Mouse (Mus musculus) left cerebral cortex, adult 8-10 months (tissue): Measurements from ENCODE around the gene Rbks. TPM values are rescaled to one million over a fixed set of nuclear protein-coding genes. Genes with fewer than 3 reads are reported as not detected.
"Not testable (repeated sequence)": the region's sequence is repeated elsewhere in the genome, so short reads cannot be mapped to it uniquely, and the experiment has no call there.

Source experiments
- DNase-seq, 2 experiments: peaks; one replicate each; pipeline ENCODE4 v3.0.0; 2022; ENCODE audit warnings: low spot score in 2 of 2
- total RNA-seq, 4 experiments: library from RNA; stranded (reverse); gene quantifications; 2 replicates each; pipeline ENCODE4 v1.2.4; 2022

Rbks gene
- total RNA-seq, 4 experiments from 2014 or later, result 4.1 to 5.8 (median 5.2) TPM

- no peak for DNase-seq
These were observed 69.6 kb downstream of the Rbks start for GRCm38 (mm10) chr5:31627562-31628526.

GRCm38 (mm10) chr5:31627117-31627516, 70.3 kb downstream of the Rbks start:
- DNase-seq, result no peak

- DNase-seq, result no peak
These were observed 77.1 kb downstream of the Rbks start for GRCm38 (mm10) chr5:31620326-31620725.

DNA sequence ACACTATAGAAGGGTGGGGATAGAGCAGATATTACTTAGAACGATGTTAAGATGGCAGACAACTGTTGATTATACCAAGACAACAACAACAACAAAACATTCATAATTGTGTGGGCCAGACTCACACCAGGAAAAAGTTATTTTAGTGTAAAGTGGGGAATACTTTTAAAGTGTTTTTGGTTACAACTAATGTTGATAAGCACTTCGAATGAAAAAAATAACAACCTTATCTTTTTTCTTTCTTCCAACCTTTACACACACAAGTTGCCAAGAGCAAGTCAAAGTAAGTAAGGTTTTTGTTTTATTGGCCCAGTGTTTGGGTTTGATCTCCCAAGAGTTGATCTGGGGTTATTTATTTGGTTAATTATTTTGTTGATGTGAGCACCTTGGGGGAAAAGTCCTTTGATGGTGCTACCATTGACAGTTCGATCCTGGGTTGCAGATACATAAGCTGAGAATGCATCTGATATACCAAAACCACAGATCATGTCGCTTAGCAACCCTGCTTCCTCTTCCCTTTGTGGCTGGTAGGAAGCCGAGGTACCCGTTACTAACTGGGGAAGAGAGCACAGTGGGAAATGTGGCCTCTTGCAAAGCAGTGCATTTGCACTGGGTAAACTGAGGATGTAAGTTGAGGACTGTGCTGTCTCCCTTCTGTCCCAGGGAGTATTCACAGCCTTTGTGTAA, 82.9 kb downstream of the Rbks start:
- DNase-seq, result no peak

DNA sequence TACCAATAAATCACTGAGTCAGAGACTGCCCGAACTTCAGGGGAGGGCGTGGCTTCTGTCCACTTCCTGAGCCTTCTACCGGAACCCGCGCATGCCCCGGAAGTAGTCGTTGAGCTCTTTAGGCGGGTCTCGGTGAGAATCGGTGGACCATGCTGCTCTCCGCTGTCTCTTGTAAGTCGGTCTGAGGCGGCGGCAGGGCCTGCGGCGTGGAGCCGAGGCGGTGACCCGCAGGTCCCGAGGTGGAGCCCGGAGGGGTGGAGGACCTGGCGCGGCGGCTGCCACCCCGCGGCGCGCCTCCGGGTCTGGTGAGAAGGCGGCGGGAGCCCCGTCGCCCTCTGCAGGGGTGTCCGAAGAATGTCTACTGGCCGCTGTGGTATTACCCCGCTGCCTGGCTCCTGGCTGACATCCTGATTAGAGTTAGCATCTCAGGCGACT, 83.6 kb downstream of the Rbks start:
- peak; percentile 71 to 78 for DNase-seq

DNA sequence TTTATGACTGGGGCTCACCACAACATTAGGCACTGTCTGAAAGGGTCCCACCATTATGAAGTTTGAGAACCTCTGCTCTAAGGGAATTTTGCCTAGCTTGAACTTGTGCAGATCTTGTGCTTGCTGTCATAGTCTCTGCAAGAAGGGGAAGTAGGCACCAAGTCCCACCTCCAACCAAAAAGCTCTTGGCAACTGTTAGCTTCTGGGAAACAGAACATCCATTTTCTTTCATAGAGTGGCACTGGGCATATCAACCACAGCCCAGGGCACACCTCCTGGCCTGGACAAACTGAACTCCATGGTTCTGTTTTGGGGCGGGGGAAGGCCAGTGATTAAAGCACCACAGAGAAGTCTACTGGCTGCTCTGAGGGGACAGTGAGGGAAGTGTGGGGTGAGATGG, 86.2 kb downstream of the Rbks start:
- no peak for DNase-seq

DNA sequence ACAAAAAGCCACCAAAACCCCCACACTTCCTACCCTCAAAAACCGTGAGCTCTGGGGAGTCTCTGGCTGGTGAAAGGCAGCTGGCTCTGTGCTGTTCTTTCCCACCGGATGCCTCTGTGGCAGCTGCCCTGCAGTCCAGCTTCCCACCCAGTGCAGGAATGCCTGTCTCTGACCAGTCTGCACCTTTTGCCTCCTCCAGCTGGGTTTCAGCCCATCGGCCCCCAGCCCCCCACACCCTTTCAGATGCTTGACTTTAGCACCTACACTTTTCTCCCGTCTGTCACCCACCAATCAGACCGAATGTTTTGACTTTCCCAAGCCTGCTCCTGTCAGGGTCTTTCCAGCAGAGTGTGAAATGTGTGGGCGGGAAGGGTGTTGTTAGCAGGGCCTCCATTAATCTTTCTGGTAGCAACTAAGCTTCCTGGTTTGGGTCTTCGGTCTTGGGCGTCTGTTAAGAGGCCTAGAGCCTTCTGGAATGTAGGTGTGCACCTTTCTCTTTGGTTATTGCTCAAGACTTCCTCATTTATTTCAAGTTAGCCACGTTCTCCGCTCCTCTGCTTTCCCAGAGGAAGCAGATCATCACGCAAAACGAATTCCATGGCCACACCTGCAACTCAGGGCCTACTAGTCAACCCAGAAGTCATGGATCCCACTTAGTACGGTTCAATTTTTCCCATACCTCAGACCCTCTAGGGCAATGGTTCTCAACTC, 86.9 kb downstream of the Rbks start:
- no peak for DNase-seq

- no peak for DNase-seq
These were observed 91.3 kb downstream of the Rbks start for GRCm38 (mm10) chr5:31606151-31606550.

DNA sequence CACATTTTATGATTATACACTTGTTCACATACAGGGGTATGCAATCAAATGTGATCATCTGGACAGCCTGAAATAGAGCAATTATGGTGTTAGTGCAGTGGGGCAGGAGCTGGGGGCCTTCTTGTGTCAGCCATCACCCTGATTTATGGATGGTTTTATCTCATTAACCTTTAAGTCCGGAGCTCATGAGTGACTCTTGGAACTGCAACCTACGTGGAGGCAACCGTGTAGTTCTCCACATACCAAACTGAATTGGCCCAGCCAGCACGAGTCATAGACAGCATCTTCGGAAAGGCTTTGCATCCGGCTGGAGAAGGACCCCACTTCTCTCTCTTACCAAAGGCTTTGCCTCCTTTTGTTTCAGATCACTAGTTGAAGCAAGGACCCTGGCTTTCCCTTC, 93.7 kb downstream of the Rbks start:
- no peak for DNase-seq

DNA sequence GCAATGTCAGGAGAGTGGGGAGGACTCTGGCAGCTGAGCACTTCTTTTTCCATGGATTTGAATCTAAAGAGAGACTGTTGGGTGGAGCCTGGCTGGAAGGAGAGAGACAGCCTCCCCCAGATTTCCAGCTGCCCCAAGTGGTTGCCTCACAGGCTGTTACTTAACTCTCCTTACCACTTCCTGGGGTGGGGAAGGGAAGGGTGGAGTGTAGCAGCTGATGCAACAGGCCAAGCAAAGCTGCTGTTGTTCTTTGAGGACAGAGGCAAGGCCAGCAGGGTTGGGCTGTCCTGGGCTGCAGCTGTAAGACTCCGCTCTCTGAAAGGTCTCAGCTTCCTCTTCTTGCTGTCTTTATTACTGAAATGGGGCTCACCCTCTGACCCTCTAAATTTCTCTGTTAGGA, 95.0 kb downstream of the Rbks start:
- DNase-seq, result peak in 1 of 2 experiments; percentile 71

DNA sequence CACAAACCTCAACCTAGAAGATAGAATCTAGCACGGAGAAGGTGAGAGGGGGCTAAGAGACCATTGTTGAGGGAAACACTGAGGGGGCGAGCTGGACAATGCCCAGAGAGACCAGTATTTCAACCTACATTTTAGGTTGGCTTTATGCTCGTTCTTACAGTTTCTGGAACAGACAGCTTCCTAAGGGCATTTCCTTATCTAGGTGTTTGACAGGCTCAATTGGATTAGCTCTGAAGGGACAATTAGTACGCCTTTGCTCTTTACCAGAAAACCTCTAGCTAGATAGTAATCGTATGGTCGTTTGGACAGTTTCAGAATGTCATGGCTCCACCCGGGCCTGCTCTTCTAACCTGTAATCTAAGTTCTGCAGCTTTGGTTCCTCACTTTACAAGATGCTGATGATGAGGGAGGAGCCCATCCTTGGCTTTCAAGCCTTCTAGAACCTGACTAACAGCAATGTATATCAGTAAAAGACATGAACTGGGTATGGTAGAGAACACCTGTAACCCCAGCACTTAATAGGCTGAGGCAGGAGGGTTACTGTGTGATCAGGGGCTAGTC, 96.2 kb downstream of the Rbks start:
- DNase-seq, result no peak

GRCm38 (mm10) chr5:31599161-31599560, 98.3 kb downstream of the Rbks start:
- no peak for DNase-seq

- no peak for DNase-seq
These were observed 98.8 kb downstream of the Rbks start for GRCm38 (mm10) chr5:31598579-31598978.

DNA sequence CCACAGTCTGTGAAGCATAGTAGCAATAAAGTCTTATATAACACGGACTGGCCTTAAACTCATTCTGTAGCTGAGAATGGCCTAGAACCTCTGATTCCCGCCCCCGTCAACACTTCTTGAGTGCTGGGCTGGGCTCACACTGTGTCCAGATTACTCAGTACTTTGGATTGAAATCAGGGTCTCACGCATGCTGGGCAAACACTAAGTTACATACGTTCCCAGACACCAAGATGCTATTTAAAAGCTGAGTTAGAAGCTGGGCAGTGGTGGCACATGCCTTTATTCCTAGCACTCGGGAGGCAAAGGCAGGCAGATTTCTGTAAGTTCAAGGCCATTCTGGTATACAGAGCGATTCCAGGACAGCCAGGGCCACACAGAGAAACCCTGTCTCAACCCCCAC, 99.3 kb downstream of the Rbks start:
- no peak for DNase-seq

DNA sequence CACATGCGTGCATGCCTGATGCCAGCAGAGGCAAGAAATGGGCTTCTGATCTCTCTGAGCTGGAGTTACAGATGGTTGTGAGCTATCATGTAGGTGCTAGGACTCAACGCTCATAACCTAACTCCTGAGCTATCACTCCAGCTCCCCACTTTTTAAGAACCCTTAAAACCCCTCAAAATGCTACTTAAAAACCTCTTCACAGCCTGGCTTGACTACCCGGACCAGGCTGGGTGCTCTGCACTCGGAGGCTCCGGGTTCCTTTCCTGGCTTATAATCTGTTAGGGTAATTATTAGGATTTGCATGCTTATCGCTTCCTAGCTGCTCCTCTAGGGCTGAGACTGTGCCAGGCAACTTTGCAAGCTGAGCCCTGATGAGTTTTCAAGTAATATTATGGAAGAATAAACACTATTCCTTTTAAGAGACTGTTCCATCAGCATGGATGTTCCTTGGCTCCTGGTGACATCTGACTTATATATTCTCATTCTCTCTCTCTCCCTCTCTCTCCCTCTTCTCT, 99.9 kb downstream of the Rbks start:
- DNase-seq, result no peak

- peak in 1 of 2 experiments; percentile 37 for DNase-seq
These were observed 100.7 kb downstream of the Rbks start, which contains the start of gene Mrpl33 for GRCm38 (mm10) chr5:31596481-31597429. TSS of gene Mrpl33 (plus strand) at chr5:31596935.

- no peak for DNase-seq
These were observed 101.6 kb downstream of the Rbks start for GRCm38 (mm10) chr5:31595868-31596267.

DNA sequence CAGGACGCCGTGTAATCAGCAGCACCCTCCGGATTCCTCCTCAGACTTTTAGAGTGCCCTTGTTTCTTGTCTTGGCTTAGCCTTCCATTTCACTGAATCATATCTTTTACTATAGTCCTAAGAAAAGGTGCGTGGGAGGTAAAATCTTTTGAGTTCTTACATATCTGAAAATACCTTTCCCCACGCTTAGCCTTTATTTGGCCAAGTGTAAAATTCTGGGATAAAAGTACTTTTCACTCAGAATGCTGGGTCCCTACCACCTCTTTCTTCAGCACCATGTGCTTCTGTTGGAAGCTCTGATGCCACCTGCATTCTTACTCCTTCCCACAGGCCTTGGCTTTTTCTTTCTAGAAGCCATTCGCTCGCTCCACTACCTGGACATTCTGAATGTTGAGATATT, 106.3 kb downstream of the Rbks start:
- peak in 1 of 2 experiments; percentile 25 for DNase-seq

GRCm38 (mm10) chr5:31589711-31590319, 107.6 kb downstream of the Rbks start:
- DNase-seq, result peak in 1 of 2 experiments; percentile 32

- not testable (repeated sequence) for DNase-seq
These were observed 108.8 kb downstream of the Rbks start for GRCm38 (mm10) chr5:31588672-31589071.
